Mouse (Mus musculus): ENCODE measurements at regions not wholly inside any gene's neighbourhood (a gene's known extent, or its start where the extent isn't known, plus 50 kb on each side); places are given as distances from the start of the nearest gene placed in this dataset.

GRCm38 (mm10) chr9:47444168-47444567 is 85.8 kb upstream of the Cadm1 start:
- no peaks in the 10 kb centered on the region for H3K36me3 ChIP-seq

DNA sequence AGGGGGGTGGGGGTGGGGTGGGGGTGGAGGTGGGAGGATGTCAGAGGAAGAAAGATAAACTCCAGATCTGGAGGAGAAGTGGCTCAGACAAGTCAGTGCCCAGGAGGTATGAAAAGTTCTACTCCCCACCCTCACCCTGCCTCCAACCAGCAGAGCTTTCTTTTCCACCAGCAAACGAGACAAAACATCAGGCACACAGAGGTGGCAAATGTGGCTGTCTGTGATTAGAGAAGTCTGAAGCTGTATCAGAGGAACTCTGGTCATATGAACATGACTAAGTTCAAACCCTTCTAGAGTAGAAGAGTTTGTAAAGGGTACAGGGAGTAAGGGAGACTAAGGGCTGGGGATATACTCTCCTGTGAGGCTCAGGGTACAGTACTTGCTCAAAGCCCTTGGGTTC is 85.2 kb upstream of the Cadm1 start:
- Histone ChIP-seq H3K4me1 (peaks cover 20% of the 10 kb centered on the region; the same call in 1 of the 2 replicates), H3K36me3 (no peaks in the 10 kb centered on the region), H3K9me3 (no peaks in the 10 kb centered on the region), H3K27ac (no peak overlapping the region), H3K4me3 (no peak overlapping the region), H3K27me3 (ENCODE audit: insufficient read depth, poor library complexity, severe bottlenecking) (peaks cover 33% of the 10 kb centered on the region)
- DNase-seq (ENCODE audit: low spot score): no peak
- WGBS: 4% methylated on average over 1 of the region's 1 CpGs

More at GRCm38 (mm10) chr9:47444168-47444567, 85.8 kb upstream of the Cadm1 start:
- 82% methylated on average over 2 of the region's 2 CpGs for WGBS
- H3K9me3 ChIP-seq: no peaks in the 10 kb centered on the region
- H3K4me3 ChIP-seq: no peak overlapping the region
- peaks cover 24% of the 10 kb centered on the region; the same call in 1 of the 2 replicates for H3K4me1 ChIP-seq
- H3K27me3 ChIP-seq (ENCODE audit: insufficient read depth, poor library complexity, severe bottlenecking): peaks cover 39% of the 10 kb centered on the region
- no peak for DNase-seq (ENCODE audit: low spot score)
- H3K27ac ChIP-seq: no peak overlapping the region

DNA sequence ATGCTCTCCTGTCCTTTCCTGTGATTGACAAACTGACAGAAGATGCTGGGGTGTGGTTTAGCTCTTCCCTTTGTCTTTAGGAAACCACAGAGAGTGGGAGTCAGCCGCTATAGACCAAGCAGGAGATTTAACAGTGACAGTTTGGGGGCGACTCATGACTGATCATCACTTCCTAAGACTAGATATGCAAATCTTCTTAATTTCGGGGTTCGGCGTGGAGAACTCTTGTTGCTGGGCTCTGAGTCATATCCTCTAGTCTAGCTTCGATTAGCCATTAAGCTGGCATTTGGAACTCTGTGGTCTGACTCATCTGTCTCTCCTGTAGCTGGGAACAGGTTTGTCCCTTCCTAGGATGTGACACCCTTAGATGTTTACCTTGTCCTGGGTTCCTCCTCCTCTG is 84.6 kb upstream of the Cadm1 start:
- Histone ChIP-seq H3K9me3 (no peaks in the 10 kb centered on the region), H3K4me1 (peaks cover 14% of the 10 kb centered on the region; the same call in 1 of the 2 replicates), H3K27ac (no peak overlapping the region), H3K4me3 (no peak overlapping the region), H3K27me3 (ENCODE audit: insufficient read depth, poor library complexity, severe bottlenecking) (peaks cover 28% of the 10 kb centered on the region), H3K36me3 (no peaks in the 10 kb centered on the region)
- DNase-seq (ENCODE audit: low spot score): no peak
- 44% methylated on average over 6 of the region's 6 CpGs for WGBS

- no peaks in the 10 kb centered on the region for H3K4me1 ChIP-seq
- H3K4me3 ChIP-seq: no peak overlapping the region
- DNase-seq (ENCODE audit: low spot score): no peak
- H3K9me3 ChIP-seq: no peaks in the 10 kb centered on the region
- no peaks in the 10 kb centered on the region for H3K27me3 ChIP-seq (ENCODE audit: insufficient read depth, poor library complexity, severe bottlenecking)
- no peaks in the 10 kb centered on the region for H3K36me3 ChIP-seq
- WGBS: 72% methylated on average over 4 of the region's 4 CpGs
- H3K27ac ChIP-seq: no peak overlapping the region
These were observed 77.2 kb upstream of the Cadm1 start for GRCm38 (mm10) chr9:47452752-47453151.

- Histone ChIP-seq H3K27ac (0 out of 2 replicates have a peak overlapping the region, but pooled peaks have one; percentile 25), H3K27me3 (ENCODE audit: insufficient read depth, poor library complexity, severe bottlenecking) (no peaks in the 10 kb centered on the region), H3K36me3 (no peaks in the 10 kb centered on the region), H3K4me3 (peak overlapping the region; percentile 22; the same call in 1 of the 2 replicates), H3K9me3 (no peaks in the 10 kb centered on the region), H3K4me1 (peaks cover 11% of the 10 kb centered on the region)
- no peak for DNase-seq (ENCODE audit: low spot score)
- WGBS: 36% methylated on average over 15 of the region's 15 CpGs
These were observed 71.1 kb upstream of the Cadm1 start for GRCm38 (mm10) chr9:47458721-47459418.

GRCm38 (mm10) chr9:47459461-47460049 is 70.4 kb upstream of the Cadm1 start:
- Histone ChIP-seq H3K9me3 (no peaks in the 10 kb centered on the region), H3K36me3 (no peaks in the 10 kb centered on the region), H3K27ac (0 out of 2 replicates have a peak overlapping the region, but pooled peaks have one; percentile 25), H3K27me3 (ENCODE audit: insufficient read depth, poor library complexity, severe bottlenecking) (no peaks in the 10 kb centered on the region), H3K4me3 (no peak overlapping the region), H3K4me1 (peaks cover 11% of the 10 kb centered on the region)
- DNase-seq (ENCODE audit: low spot score): no peak
- 76% methylated on average over 8 of the region's 8 CpGs for WGBS

DNA sequence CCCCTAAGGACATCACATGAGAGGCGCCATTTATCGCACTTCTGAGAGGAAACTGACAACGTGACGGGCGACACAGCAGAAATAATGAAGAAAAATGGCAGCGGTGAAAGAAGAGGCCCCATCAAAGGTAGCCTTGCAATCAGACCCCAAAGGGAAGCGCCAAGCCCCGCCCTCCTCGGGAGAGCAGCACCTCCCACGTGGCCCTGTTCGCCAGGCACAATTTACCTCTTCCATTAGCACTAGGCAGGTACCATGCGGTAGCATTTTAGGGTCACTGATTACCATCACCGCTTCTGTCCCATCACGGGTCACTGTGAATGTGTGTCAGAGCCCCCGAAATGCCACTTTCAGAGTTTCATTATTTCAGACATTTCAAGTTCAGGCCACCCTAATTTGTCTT is 69.7 kb upstream of the Cadm1 start:
- Histone ChIP-seq H3K27me3 (ENCODE audit: insufficient read depth, poor library complexity, severe bottlenecking) (no peaks in the 10 kb centered on the region), H3K9me3 (no peaks in the 10 kb centered on the region), H3K27ac (no peak overlapping the region), H3K36me3 (no peaks in the 10 kb centered on the region), H3K4me3 (no peak overlapping the region), H3K4me1 (peaks cover 11% of the 10 kb centered on the region)
- 79% methylated on average over 15 of the region's 15 CpGs for WGBS
- DNase-seq (ENCODE audit: low spot score): no peak

- peaks cover 11% of the 10 kb centered on the region for H3K4me1 ChIP-seq
These were observed 68.1 kb upstream of the Cadm1 start for GRCm38 (mm10) chr9:47461915-47462314.

DNA sequence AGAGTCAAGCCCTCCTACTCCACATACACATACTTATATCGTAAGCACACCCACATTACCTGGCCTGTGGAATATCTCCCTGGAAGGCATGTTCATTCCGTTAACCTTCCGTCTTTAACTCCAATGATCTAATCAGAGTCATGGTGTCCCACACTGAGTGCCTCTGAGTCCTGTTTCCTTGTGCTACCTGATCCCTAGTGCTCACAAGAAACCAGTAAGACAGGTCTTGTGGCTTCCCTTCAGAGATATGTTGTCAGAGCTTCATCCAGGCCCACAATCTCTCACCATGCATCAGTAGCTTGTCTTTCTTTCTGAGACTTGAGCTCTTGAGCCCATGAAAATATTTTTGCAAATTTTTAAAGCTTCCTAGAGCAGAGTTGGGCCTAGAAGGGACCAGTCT is 63.2 kb upstream of the Cadm1 start:
- WGBS: 92% methylated on average over 3 of the region's 3 CpGs

More at GRCm38 (mm10) chr9:47461915-47462314, 68.1 kb upstream of the Cadm1 start:
- Histone ChIP-seq H3K36me3 (no peaks in the 10 kb centered on the region), H3K9me3 (no peaks in the 10 kb centered on the region), H3K4me3 (no peak overlapping the region), H3K27me3 (ENCODE audit: insufficient read depth, poor library complexity, severe bottlenecking) (no peaks in the 10 kb centered on the region), H3K27ac (no peak overlapping the region)
- 75% methylated on average over 3 of the region's 3 CpGs for WGBS
- no peak for DNase-seq (ENCODE audit: low spot score)

DNA sequence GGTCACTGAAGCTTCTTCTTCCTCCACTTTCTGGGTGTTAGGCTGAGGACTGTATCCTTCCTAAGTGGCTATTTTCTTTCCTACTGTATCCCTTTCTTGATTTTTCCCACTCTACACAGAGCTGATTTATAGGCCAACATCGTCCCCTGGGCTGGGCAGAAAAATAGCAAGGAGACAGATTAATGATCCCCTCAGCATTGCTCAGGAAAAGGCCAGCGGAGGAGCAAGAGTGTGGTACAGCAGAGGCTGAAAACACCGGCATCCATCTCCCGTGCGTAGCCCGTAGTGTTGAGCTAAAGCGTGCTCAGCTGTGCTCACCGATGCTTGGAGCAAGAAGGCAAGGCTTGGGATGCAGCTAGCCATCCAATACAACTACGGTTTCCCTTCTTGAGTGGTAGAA is 62.2 kb upstream of the Cadm1 start:
- Histone ChIP-seq H3K4me1 (peaks cover 11% of the 10 kb centered on the region), H3K27me3 (ENCODE audit: insufficient read depth, poor library complexity, severe bottlenecking) (peaks cover 7% of the 10 kb centered on the region; the same call in 1 of the 2 replicates), H3K4me3 (no peak overlapping the region), H3K27ac (no peak overlapping the region), H3K9me3 (no peaks in the 10 kb centered on the region), H3K36me3 (no peaks in the 10 kb centered on the region)
- whole genome bisulfite sequencing: 87% methylated on average over 9 of the region's 9 CpGs
- DNase-seq (ENCODE audit: low spot score): no peak

More for the DNA sequence above, 63.2 kb upstream of the Cadm1 start:
- Histone ChIP-seq H3K4me3 (no peak overlapping the region), H3K4me1 (peaks cover 7% of the 10 kb centered on the region), H3K9me3 (no peaks in the 10 kb centered on the region), H3K36me3 (no peaks in the 10 kb centered on the region), H3K27me3 (ENCODE audit: insufficient read depth, poor library complexity, severe bottlenecking) (peaks cover 3% of the 10 kb centered on the region; the same call in 1 of the 2 replicates), H3K27ac (no peak overlapping the region)
- DNase-seq (ENCODE audit: low spot score): no peak

GRCm38 (mm10) chr9:47469576-47469975 is 60.4 kb upstream of the Cadm1 start:
- DNase-seq (ENCODE audit: low spot score): no peak
- Histone ChIP-seq H3K27me3 (ENCODE audit: insufficient read depth, poor library complexity, severe bottlenecking) (peaks cover 22% of the 10 kb centered on the region), H3K4me3 (no peak overlapping the region), H3K27ac (no peak overlapping the region), H3K4me1 (peaks cover 11% of the 10 kb centered on the region), H3K36me3 (no peaks in the 10 kb centered on the region), H3K9me3 (no peaks in the 10 kb centered on the region)
- WGBS: 81% methylated on average over 1 of the region's 1 CpGs

- Histone ChIP-seq H3K27ac (no peak overlapping the region), H3K4me1 (peaks cover 11% of the 10 kb centered on the region), H3K27me3 (ENCODE audit: insufficient read depth, poor library complexity, severe bottlenecking) (peaks cover 23% of the 10 kb centered on the region), H3K36me3 (no peaks in the 10 kb centered on the region), H3K4me3 (no peak overlapping the region), H3K9me3 (no peaks in the 10 kb centered on the region)
- no peak for DNase-seq (ENCODE audit: low spot score)
- 81% methylated on average over 1 of the region's 1 CpGs for WGBS
These were observed 59.2 kb upstream of the Cadm1 start for GRCm38 (mm10) chr9:47470741-47471140.

DNA sequence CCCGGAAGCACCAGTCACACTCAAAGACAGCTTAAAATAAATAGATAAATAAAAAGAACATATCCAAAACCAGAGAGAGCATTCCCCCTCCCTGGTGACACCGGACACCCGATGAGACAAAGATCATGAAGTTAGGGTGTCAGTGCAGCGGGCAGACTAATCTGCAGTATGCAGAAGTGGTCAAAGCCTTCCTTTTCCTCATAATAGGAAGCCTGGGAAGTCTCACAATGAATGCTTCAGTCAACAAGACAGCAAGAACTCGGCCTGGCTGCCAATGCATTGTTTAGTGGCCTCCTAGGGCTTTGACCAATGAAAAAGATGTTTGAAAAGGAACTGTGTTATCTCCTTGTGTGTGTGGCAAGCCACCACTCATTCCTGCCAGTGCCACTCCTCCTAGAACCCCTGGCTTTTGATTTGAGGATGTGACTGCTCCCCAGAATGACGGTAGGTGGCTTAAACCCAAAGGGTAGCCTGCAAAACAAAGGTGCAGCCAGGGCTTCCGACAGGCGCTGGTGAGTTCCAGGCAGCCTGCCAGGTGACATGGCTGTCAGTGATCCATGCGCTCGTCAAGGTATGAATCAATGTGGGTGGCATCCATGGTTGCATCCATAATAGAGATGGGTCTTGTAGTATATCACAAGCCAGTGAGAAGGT is 58.1 kb upstream of the Cadm1 start:
- WGBS: 50% methylated on average over 10 of the region's 10 CpGs
- no peak for DNase-seq (ENCODE audit: low spot score)
- H3K27me3 ChIP-seq (ENCODE audit: insufficient read depth, poor library complexity, severe bottlenecking): peaks cover 23% of the 10 kb centered on the region
- H3K27ac ChIP-seq: no peak overlapping the region
- H3K4me3 ChIP-seq: no peak overlapping the region
- H3K4me1 ChIP-seq: peaks cover 11% of the 10 kb centered on the region
- H3K9me3 ChIP-seq: no peaks in the 10 kb centered on the region
- no peaks in the 10 kb centered on the region for H3K36me3 ChIP-seq

Data from heart, embryonic 10.5 days (tissue).